Mouse (Mus musculus) layer of hippocampus, postnatal 10 days (tissue): ENCODE data around the gene Lrrc17. TPM values are rescaled to one million over a fixed set of nuclear protein-coding genes. Genes with fewer than 3 reads are reported as not detected.
A peak's percentile ranks its signal among the peaks of the same experiment; 100 is the strongest.

Source experiments
- DNase-seq, 2 experiments: peaks; one replicate each; pipeline ENCODE4 v3.0.0; 2021; ENCODE audit warnings: low spot score in 2 of 2
- long read RNA-seq: library from polyadenylated mRNA; stranded (forward); transcript quantifications from one replicate; pipeline ENCODE4 v2.0.0, GENCODE M21; 2023
- total RNA-seq, 2 experiments: library from RNA; stranded (reverse); gene quantifications; 2 replicates each; pipeline ENCODE4 v1.2.3; 2021

Lrrc17 gene
- total RNA-seq: 1 to 10 TPM; 1.2 to 1.3 TPM
- long read RNA-seq, partial matches to known transcripts: 0 of 1 reads
- long read RNA-seq, other reads (novel, unspliced or antisense): 1 of 1 reads

DNA sequence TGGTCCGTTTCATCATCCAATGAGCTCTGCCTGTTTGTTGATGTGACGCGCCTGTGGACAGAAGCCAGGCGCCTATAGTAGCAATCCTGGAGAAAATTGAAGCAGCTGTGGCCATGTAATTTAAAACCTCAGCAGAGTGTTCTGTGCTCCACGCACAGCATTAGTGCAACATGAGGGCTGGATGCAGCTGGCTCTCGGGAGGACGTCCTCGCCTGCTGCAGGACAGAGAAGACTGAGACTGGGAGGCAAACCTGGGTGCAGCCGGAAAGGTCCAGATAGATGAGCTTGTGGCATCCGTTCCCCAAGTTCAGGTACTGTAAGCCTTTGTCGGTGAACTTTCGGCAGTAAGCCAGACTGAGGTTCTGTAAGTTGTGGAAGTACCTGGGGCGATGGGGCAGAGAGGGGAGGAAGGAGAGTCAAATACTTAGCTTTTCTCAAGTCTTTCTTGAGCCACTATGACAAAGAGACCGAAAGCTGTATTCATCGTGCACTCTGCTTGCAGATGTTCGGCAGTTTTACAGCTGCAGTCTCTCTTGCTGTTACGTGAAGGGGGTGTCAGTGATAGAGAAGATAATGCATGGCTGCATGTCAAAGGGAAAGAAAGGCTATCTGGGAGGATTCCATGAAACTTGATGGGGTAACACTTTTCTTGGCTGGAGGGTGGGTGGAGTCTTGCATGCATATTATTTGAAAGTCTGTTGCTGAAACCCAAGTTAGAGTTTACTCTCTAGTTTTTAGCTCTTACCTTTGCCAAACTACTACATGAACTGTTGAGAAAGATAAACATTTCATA, at the start of gene Lrrc17:
Gene Lrrc17, plus strand, starts transcription at position 151 of the 793 bp plus-strand sequence.
- DNase-seq: no peak

DNA sequence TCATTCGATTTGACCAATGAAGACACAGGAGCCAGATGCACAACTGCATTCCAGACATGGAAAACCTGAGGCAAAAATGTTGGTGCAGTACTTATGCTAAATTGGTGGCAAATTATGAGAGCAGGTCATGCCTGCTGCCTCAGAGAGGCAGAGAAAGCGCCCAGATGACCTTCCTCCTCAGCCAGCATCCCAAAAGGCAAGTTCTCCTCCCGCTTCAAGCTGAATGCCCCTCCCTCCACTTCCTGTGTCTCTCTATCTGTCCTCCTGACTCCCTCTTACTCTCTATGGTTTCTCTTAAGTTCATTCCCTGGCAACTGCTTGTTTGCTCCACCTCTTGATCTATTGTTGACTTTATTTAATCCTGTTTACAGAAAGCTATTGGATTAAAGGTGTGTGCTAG, 48.6 kb upstream of the Lrrc17 start:
- DNase-seq: no peak

- DNase-seq: no peak
Observed at GRCm38 (mm10) chr5:21496321-21496720, 47.0 kb upstream of the Lrrc17 start.

GRCm38 (mm10) chr5:21496881-21497280, 46.5 kb upstream of the Lrrc17 start:
- no peak for DNase-seq

DNA sequence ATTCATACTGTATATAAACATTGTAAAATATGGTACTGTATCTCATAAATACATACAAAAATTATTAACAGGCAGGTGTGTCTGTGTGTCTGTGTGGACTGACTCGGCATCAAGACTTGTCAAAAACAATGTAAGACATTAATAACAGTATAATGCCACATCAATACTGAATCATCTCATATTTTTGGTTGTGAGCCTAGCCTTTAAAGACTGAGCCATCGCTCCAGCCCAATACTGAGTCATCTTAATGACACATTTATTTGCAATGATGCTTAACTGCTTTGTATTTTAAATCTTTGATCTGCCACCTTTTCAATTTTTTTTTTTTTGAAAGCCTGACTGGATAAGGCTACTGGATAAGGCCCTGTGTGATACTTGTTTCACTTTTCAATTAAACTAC, 44.9 kb upstream of the Lrrc17 start:
- DNase-seq: no peak

GRCm38 (mm10) chr5:21498925-21499324, 44.4 kb upstream of the Lrrc17 start:
- DNase-seq: no peak

- no peak for DNase-seq
Observed at GRCm38 (mm10) chr5:21500133-21500532, 43.2 kb upstream of the Lrrc17 start.

GRCm38 (mm10) chr5:21500941-21501340, 42.4 kb upstream of the Lrrc17 start:
- no peak for DNase-seq

- DNase-seq: peak in 1 of 2 experiments; percentile 21
Observed at GRCm38 (mm10) chr5:21502936-21503610, 40.3 kb upstream of the Lrrc17 start.

GRCm38 (mm10) chr5:21505159-21505558, 38.2 kb upstream of the Lrrc17 start:
- no peak for DNase-seq

- no peak for DNase-seq
Observed at GRCm38 (mm10) chr5:21506887-21507286, 36.5 kb upstream of the Lrrc17 start.

DNA sequence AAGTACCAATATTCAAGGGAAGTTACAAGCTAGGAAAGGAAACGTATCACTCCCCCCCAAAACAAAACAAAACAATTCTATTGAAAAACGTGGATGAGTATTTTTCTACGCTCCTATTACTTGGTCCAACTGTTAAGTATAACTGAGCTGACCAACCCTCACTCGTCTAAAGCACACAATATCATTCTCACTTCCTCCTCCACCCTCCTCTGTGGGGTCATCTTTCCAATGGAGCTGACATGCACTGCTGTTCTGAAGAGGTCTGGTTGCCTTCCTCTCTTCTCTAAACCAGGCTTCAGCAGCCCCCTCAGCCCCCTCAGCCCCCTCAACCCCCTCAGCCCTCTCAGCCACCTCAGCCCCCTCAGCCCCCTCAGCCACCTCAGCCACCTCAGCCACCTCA, 33.6 kb upstream of the Lrrc17 start:
- DNase-seq: no peak

GRCm38 (mm10) chr5:21513363-21513762, 30.0 kb upstream of the Lrrc17 start:
- no peak for DNase-seq

DNA sequence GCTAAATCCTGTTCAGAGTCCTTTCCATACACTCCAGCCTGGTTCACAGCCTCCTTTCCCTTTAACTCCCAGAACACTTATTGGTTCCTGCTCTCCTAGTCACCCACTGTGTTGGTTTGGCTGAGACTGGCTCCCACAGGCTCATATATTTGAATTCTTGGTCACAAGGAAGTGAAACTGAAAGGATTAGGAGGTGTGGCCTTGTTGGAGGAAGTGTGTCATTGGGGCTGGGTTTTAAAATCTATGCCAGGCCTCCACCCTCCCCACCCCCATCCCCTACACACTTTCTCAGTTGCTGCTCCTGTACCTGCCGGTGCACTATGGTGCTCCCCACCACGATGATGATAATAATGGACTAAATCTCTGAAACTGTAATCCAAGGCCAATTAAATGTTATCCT, 25.8 kb upstream of the Lrrc17 start:
- no peak for DNase-seq

DNA sequence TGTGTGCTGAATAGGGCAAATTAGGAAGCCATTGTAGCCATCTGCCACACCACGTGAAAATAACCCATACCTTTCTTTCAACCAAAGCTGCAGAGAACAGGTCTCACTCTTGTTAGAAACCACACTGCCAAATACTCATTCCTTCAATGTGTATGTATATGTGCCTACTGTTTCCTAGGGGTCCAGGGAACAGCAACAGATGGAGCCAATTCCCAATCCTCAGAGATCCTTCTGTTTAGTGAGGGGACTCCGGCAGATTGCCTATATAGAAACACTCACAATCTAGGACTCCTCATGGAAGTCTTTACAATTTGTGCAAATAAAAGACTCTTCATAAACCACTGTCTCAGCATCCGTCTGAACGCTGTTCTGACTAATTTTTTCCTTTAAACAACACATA, 25.2 kb upstream of the Lrrc17 start:
- no peak for DNase-seq

DNA sequence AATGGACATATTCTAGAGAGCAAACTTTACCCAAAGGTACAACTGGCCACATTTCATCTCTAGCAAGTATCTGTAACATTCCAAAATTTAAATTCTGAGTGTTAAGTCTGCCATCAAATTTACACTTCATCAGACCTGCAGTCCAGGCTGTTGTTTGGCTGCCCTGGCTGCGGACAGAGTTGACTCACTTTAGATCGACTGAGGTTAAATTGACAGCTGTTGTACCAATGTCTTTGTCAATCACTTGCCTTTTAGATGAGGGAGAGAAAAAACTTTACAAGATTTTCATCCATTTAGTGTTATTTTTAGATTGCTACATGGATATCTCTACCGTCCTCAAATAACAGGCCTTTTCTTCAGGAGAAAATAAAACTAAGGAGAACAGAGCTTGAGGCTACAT, 24.2 kb upstream of the Lrrc17 start:
- DNase-seq: no peak

- no peak for DNase-seq
Observed at GRCm38 (mm10) chr5:21526835-21527485, 16.4 kb upstream of the Lrrc17 start.

- DNase-seq: no peak
Observed at GRCm38 (mm10) chr5:21527488-21527911, 15.9 kb upstream of the Lrrc17 start.

DNA sequence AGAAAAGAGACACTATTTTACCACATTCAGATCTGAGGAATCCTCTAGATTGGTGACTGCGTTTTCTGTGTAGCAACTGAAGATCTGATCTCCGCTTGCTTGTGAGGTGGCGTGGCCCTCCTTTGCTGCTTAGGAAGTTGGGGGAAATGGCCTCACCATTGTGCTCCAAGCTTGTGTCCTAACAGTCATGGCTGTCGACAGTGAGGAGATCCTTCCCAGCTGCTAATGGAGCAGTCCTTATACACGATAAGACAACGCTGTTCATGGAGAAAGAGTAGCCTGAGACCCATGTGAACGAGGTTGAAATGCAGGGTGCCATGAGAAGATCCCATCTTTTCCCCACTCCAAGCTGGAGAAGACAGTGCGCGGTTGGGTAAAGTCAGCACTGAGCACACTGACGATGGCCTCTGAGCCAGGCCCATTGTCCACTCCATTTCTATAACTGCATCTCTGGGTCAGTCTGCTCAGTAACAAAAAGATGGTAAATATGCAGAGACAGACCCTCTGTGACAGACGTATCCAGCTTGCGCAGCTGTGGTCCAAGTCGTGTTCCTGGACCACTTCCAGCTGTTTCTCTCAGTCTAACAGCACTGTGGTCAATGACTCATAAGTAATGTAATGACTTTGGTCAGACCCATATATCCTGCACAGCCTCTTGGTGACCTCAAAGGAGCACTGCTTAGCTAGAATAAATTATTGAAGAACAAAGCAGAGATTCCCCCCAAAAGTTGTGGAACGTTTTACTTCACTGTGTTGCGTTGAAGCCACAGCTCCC, 15.1 kb upstream of the Lrrc17 start:
- DNase-seq: no peak

GRCm38 (mm10) chr5:21529110-21529720, 14.1 kb upstream of the Lrrc17 start:
- DNase-seq: no peak

DNA sequence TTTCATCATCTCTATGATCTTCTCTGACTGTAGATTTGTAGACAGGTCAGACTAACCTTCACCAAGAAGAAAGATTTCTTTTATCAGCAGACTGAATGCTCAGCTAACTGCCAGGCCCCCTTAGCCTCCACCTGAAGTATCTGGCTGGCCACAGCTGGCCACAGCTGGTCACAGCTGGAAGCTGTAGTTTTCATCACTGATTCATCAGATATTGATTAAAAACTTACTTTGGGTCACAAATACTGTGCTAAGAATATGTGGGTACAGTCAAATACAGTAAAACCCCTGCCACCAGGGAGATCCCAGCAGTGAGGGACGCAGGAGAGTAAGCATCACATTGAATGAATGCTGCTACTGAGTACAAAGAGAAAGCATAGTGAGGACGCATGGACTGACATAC, 11.2 kb upstream of the Lrrc17 start:
- no peak for DNase-seq
